Mouse (Mus musculus): ENCODE measurements around the gene Apela. TPM values are rescaled to one million over a fixed set of nuclear protein-coding genes. Genes with fewer than 3 reads are reported as not detected.
"Not testable (repeated sequence)": the region's sequence is repeated elsewhere in the genome, so short reads cannot be mapped to it uniquely, and the experiment has no call there.

Apela gene
- total RNA-seq, 2 experiments from 2014 or later, result not detected

DNA sequence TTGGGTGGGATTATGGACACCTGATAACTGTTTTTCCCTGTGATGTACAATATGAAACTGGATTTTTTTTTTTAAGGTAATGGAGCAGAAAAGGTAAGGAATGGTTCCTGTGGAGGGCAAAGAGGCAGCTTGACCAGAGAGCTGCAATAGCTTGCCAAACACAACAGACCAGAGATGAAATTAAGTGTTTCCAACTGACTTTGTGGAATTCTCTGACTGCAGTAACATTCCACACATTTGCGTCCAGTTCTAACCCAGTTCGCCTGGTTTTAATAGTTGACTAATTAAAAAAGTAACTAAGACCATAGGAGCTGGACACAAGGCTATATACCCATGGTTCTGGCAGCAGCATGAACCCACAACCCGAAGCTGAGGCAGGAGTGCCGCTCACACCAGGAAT, 7.4 kb downstream of the Apela start:
- ATAC-seq (replicated peaks; ENCODE audit: low FRiP score, poor library complexity, severe bottlenecking), result no peak

DNA sequence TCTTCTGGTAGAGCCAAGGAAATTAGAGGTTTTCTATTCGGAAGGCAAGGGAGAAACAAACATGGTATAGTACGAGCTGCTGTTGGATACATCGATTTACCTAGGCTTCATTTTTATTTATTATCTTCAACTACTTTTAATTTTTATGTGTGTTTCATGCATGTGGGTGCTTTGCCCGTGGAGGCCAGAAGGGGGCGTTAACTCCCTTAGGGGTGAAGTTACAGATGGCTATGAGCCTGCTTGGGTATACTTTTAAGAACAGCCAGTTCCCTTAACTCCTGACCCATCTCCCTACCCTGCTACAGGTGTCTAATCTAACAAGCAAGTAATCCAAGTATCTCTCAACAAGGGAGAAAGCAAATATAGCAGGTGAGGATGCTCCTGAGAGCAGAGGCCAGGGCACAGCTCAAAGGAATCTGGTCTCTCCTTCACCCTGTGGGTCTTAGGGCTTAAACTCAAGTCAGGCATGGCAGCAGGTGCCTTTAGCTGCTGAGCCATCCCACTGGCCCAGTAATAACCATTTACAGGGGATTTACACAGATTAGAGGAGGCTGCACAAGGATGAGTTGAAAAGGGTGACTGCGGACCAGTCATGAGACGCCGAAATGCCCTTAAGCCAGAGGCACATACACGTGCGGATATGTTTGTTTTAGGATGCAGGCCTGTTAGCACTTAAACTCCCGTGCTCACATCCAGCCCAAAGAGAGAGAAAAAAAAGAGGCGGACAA, 8.0 kb downstream of the Apela start:
- no peak for ATAC-seq (replicated peaks; ENCODE audit: low FRiP score, poor library complexity, severe bottlenecking)

DNA sequence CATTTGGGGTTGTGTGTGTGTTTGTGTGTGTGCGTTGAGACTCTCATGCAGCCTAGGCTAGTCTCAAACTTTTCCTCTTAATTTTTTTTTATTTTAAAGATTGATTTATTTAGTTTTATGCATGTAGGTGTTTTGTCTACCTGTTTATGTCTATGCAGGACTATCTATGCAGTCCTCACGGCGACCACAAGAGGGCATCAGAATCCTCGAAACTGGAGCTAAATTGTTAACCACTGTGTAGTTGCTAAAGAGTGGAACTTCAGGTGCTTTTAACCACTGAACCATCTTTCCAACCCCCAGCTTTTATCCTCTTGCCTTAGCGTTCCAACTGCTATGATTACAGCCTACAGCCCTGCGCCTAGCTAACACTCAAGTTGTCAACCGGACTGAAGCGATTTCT, 14.7 kb downstream of the Apela start:
- ATAC-seq (replicated peaks; ENCODE audit: low FRiP score, poor library complexity, severe bottlenecking), result no peak

DNA sequence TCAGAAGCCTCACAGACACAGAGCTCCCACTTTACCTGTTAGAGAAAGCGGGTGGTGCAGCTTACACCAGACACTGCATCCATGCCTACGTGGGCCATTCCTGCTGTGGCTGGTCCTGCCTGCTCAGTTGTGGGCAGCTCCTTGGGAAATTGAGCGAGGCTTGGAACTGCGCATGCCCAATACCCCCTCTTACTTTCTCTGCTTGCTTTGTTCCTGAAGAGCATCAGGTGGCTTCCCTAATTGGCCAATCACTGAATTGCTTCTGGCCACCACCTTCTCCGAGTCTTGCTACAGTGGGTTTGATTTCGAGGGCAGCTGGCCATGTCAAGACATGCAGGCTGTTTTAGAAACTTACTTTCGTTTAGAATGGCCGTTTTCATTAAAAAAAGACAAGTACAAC, 18.7 kb downstream of the Apela start, which contains the start of the genes Trim61 and Trim60:
TSS of gene Trim61 (minus strand) at position 101 of the 400 bp plus-strand sequence.
TSS of gene Trim60 (minus strand) at position 162 of the 400 bp plus-strand sequence.
- no peak for ATAC-seq (replicated peaks; ENCODE audit: low FRiP score, poor library complexity, severe bottlenecking)

DNA sequence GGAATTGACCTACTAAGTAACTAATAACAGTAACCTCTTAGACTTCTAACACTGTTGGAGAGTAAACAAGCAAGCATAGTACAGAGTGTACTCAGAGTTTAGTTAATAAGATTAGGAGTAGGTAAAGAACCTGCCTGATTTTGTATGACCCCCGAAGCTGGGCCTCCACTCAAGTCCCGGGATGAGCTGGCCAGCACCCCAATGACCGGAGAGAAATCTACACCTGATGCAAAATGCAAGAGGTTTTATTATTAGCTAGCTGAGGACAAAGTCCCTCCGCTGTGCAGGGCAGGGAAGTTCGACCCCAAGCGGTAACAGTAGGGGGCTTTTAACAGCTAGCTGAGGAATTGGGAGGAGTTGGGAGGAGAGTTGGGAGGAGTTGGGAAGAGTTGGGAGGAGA, 29.5 kb downstream of the Apela start:
- not testable (repeated sequence) for ATAC-seq (replicated peaks; ENCODE audit: low FRiP score, poor library complexity, severe bottlenecking)

DNA sequence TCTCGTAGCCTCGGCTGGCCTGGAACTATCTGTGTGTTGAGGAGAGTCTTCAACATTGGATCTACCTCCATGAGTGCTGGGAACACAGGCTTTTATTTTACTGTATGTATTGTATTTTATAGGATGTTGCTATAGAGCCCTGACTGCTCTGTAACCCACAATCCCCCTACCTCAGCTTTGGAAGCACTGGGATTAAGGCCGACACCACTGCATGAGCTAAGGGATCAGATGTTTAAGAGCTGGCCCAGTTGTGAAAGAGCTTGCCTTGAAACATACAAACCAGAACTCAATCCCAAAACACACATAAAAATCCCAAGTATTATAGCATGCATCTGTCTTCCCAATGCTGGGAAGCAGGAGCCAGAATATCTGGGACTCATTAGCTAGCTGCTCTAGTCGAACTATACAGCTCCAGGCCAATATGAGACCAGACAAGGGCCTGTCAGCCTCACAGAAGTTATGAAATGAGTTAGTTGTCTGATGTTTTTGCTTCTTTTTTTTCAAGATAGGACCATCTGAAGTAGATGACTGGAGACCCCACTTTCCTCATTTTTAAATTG, 38.2 kb downstream of the Apela start:
- no peak for ATAC-seq (replicated peaks; ENCODE audit: low FRiP score, poor library complexity, severe bottlenecking)

DNA sequence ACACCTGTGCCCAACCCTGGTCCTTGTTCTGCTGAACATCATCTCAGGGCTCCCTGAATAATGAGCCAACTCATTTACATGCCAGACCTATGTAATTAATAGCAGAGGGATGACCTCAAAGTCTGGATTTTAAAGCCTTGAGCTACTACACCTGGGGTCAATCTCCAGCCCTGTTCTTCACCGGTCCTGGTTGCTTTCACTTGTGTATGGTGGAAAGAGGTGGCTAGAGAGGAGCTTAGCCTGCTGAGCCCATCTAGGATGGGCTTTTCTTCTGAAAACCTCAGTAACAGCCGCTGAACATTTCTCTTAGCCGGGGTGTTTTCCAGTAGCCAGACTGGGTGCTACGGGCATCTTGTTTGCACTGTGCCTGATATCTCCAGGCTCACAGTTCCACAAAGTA, 49.4 kb downstream of the Apela start, which contains the start of gene Trim75:
TSS of gene Trim75 (minus strand) at position 101 of the 400 bp plus-strand sequence.
- no peak for ATAC-seq (replicated peaks; ENCODE audit: low FRiP score, poor library complexity, severe bottlenecking)

DNA sequence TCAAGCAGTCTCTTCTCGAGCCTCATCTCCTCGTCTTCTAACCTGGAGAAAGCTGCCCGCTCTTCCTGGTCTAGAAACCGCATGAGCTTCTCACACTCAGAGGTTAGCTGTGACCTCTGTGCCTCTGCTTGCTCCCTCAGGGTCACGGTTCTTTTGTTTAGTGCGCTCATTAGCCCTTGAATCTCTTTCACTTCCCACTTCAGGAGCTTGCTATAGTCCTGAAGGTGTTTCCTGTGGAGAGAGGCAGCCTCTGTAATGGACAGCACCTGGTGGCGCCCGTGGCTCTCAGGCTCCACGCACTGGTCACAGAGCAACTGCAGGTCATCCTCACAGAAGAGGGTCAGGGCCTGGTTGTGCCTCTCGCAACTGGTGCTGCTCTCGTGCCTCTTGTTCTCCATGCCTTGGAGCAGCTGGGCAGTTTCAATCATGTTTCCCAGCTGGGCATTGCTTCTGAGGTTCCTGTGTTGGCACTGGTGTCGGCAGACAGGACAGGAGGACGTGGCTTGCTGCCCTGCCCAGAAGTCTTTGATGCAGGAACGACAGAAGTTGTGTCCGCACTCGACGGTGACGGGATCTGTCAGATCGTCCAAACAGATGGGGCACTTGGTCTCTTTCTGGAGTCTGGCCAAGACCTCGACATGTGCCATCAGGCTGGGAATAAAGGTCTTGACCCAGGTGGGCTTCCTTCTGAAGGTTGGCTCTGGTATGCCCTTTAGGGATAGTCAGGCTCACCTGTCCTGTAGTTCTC, 53.8 kb downstream of the Apela start:
- ATAC-seq (replicated peaks; ENCODE audit: low FRiP score, poor library complexity, severe bottlenecking), result no peak

Other genes starting within 250 kb of the Apela start
- 1.4 and 4.6 TPM in 2 replicates for gene Klhl2, start 187.3 kb downstream of the Apela start, total RNA-seq (2015; ENCODE audit: low replicate concordance)
- 1.2 and 2.6 TPM in 2 replicates for gene Klhl2, start 187.3 kb downstream of the Apela start, total RNA-seq (2017; ENCODE audit: low replicate concordance)
- gene Tmem192, start 90.2 kb downstream of the Apela start, total RNA-seq (2015; ENCODE audit: low replicate concordance), result 8.8 and 14.4 TPM in 2 replicates
- gene Tmem192, start 90.2 kb downstream of the Apela start, total RNA-seq (2017; ENCODE audit: low replicate concordance), result 0.45 and 1.8 TPM in 2 replicates
- gene Trim75, start 49.5 kb downstream of the Apela start, total RNA-seq (2015; ENCODE audit: low replicate concordance), result not detected in 2 replicates
- gene Trim75, start 49.5 kb downstream of the Apela start, total RNA-seq (2017; ENCODE audit: low replicate concordance), result not detected in 2 replicates
- gene Trim61, start 18.8 kb downstream of the Apela start, total RNA-seq (2015; ENCODE audit: low replicate concordance), result not detected in 2 replicates
- gene Trim61, start 18.8 kb downstream of the Apela start, total RNA-seq (2017; ENCODE audit: low replicate concordance), result not detected in 2 replicates
- gene Trim60, start 18.8 kb downstream of the Apela start, total RNA-seq (2015; ENCODE audit: low replicate concordance), result not detected in 2 replicates
- gene Trim60, start 18.8 kb downstream of the Apela start, total RNA-seq (2017; ENCODE audit: low replicate concordance), result not detected in 2 replicates
- gene Gm10663, start 37.7 kb upstream of the Apela start, total RNA-seq (2015; ENCODE audit: low replicate concordance), result not detected in 2 replicates
- not detected in 2 replicates for gene Gm10663, start 37.7 kb upstream of the Apela start, total RNA-seq (2017; ENCODE audit: low replicate concordance)
- not detected in 2 replicates for gene BC030870, start 92.2 kb upstream of the Apela start, total RNA-seq (2015; ENCODE audit: low replicate concordance)
- gene BC030870, start 92.2 kb upstream of the Apela start, total RNA-seq (2017; ENCODE audit: low replicate concordance), result not detected in 2 replicates

All from erythroid progenitor cell, adult 5-6 weeks (primary cell).